Mouse (Mus musculus): Measurements from ENCODE around the gene Actl10. TPM values are rescaled to one million over a fixed set of nuclear protein-coding genes. Genes with fewer than 3 reads are reported as not detected.

Actl10 gene
- 0.13 and 0.35 TPM in 2 replicates for total RNA-seq (2012; rRNA removed)
- polyA plus RNA-seq (2012; ENCODE audit: insufficient read depth in 1 of 2, insufficient read length in 2 of 2, low read depth in 1 of 2, low replicate concordance in 2 of 2, missing spikeins in 1 of 2) = under 1 TPM in 1 of 2 experiments, not detected in 1; 0.79 TPM

GRCm38 (mm10) chr2:154551476-154551875 is at the start of gene Actl10:
Gene Actl10 (plus strand): TSS chr2:154551776.
- Histone ChIP-seq H3K79me2 (ENCODE audit: control insufficient read depth, insufficient read depth, low read length, poor library complexity) (no peaks in the 10 kb centered on the region), H3K9me3 (replicated peaks; ENCODE audit: insufficient read depth, low read length) (no peaks in the 10 kb centered on the region), H3K4me1 (ENCODE audit: control insufficient read depth in 1 of 2, insufficient read depth in 2 of 2, low read length in 2 of 2) (no peaks in the 10 kb centered on the region), H3K27ac (ENCODE audit: control insufficient read depth, low read depth, low read length) (no peak within 1 kb of the TSS), H3K36me3 (ENCODE audit: control insufficient read depth in 1 of 2, insufficient read depth in 2 of 2, low read length in 2 of 2) (no peaks in the 10 kb centered on the region; a peak in 1 of 4 replicates), H3K27me3 (ENCODE audit: control insufficient read depth in 1 of 2, insufficient read depth in 2 of 2, low read length in 2 of 2) (no peaks in the 10 kb centered on the region), H3K9ac (ENCODE audit: control insufficient read depth, low read depth, low read length, poor library complexity, severe bottlenecking) (no peak within 1 kb of the TSS), H3K4me3 (ENCODE audit: control insufficient read depth in 1 of 2, insufficient read depth in 1 of 2, low read depth in 2 of 2, low read length in 2 of 2) (no peak within 1 kb of the TSS)
- no peak for DNase-seq (ENCODE audit: low read depth, low spot score)
- no peak for TF ChIP-seq NELFE (IDR thresholded peaks at IDR 0.05; ENCODE audit: low read depth, low read length)

GRCm38 (mm10) chr2:154507076-154507475 is 44.5 kb upstream of the Actl10 start:
- H3K36me3 ChIP-seq (ENCODE audit: control insufficient read depth in 1 of 2, insufficient read depth in 2 of 2, low read length in 2 of 2) = peaks cover 0 to 12% of the 10 kb centered on the region in 2 experiments; a peak in 2 of 4 replicates

GRCm38 (mm10) chr2:154507566-154508283 is 43.9 kb upstream of the Actl10 start:
- H3K36me3 ChIP-seq (ENCODE audit: control insufficient read depth in 1 of 2, insufficient read depth in 2 of 2, low read length in 2 of 2) = peaks cover 0 to 12% of the 10 kb centered on the region in 2 experiments; a peak in 2 of 4 replicates
- H3K27me3 ChIP-seq (ENCODE audit: control insufficient read depth in 1 of 2, insufficient read depth in 2 of 2, low read length in 2 of 2) = no peaks in the 10 kb centered on the region
- H3K4me3 ChIP-seq (ENCODE audit: control insufficient read depth in 1 of 2, insufficient read depth in 1 of 2, low read depth in 2 of 2, low read length in 2 of 2) = no peak overlapping the region
- H3K79me2 ChIP-seq (ENCODE audit: control insufficient read depth, insufficient read depth, low read length, poor library complexity) = no peaks in the 10 kb centered on the region; the same call in 1 of the 2 replicates
- TF ChIP-seq SMC3 (IDR thresholded peaks at IDR 0.05; ENCODE audit: low read depth, low read length) = 0 out of 2 replicates have a peak, but pooled peaks have one; percentile 24
- TF ChIP-seq GATA1 (IDR thresholded peaks at IDR 0.05; ENCODE audit: low read depth, low read length) = no peak
- TF ChIP-seq CTCF (IDR thresholded peaks at IDR 0.05 in 2 of 3, conservative IDR thresholded peaks at IDR 0.05 in 1 of 3; ENCODE audit: control insufficient read depth in 1 of 3, insufficient read depth in 1 of 3, low read depth in 2 of 3, low read length in 3 of 3, poor library complexity in 1 of 3, severe bottlenecking in 1 of 3) = peak in 1 of 3 experiments; percentile 12; a peak in 1 of 6 replicates
- TF ChIP-seq MXI1 (IDR thresholded peaks at IDR 0.05; ENCODE audit: low read depth, low read length) = peak; percentile 38; the same call in 1 of the 2 replicates
- H3K4me1 ChIP-seq (ENCODE audit: control insufficient read depth in 1 of 2, insufficient read depth in 2 of 2, low read length in 2 of 2) = no peaks in the 10 kb centered on the region
- no peaks in the 10 kb centered on the region for H3K9me3 ChIP-seq (replicated peaks; ENCODE audit: insufficient read depth, low read length)
- no peak overlapping the region for H3K27ac ChIP-seq (ENCODE audit: control insufficient read depth, low read depth, low read length)
- H3K9ac ChIP-seq (ENCODE audit: control insufficient read depth, low read depth, low read length, poor library complexity, severe bottlenecking) = no peak overlapping the region
- DNase-seq (ENCODE audit: low read depth, low spot score) = peak; percentile 26

More at GRCm38 (mm10) chr2:154507076-154507475, 44.5 kb upstream of the Actl10 start:
- no peaks in the 10 kb centered on the region for H3K9me3 ChIP-seq (replicated peaks; ENCODE audit: insufficient read depth, low read length)
- no peak overlapping the region for H3K4me3 ChIP-seq (ENCODE audit: control insufficient read depth in 1 of 2, insufficient read depth in 1 of 2, low read depth in 2 of 2, low read length in 2 of 2)
- H3K27ac ChIP-seq (ENCODE audit: control insufficient read depth, low read depth, low read length) = no peak overlapping the region
- DNase-seq (ENCODE audit: low read depth, low spot score) = no peak
- no peaks in the 10 kb centered on the region for H3K27me3 ChIP-seq (ENCODE audit: control insufficient read depth in 1 of 2, insufficient read depth in 2 of 2, low read length in 2 of 2)
- H3K9ac ChIP-seq (ENCODE audit: control insufficient read depth, low read depth, low read length, poor library complexity, severe bottlenecking) = no peak overlapping the region
- H3K4me1 ChIP-seq (ENCODE audit: control insufficient read depth in 1 of 2, insufficient read depth in 2 of 2, low read length in 2 of 2) = no peaks in the 10 kb centered on the region
- no peak for TF ChIP-seq RAD21 (IDR thresholded peaks at IDR 0.05; ENCODE audit: low read depth, low read length)
- no peak for TF ChIP-seq TBP (IDR thresholded peaks at IDR 0.05; ENCODE audit: low read depth, low read length)
- no peak for TF ChIP-seq ZNF384 (IDR thresholded peaks at IDR 0.05; ENCODE audit: low read depth, low read length)
- TF ChIP-seq RCOR1 (IDR thresholded peaks at IDR 0.05; ENCODE audit: low read depth, low read length) = no peak
- TF ChIP-seq HCFC1 (IDR thresholded peaks at IDR 0.05; ENCODE audit: low read depth, low read length) = no peak
- TF ChIP-seq MYB (IDR thresholded peaks at IDR 0.05; ENCODE audit: low read depth, low read length) = no peak
- no peak for TF ChIP-seq GATA1 (IDR thresholded peaks at IDR 0.05; ENCODE audit: low read depth, low read length)
- no peak for TF ChIP-seq ZC3H11A (IDR thresholded peaks at IDR 0.05; ENCODE audit: low read depth, low read length)
- H3K79me2 ChIP-seq (ENCODE audit: control insufficient read depth, insufficient read depth, low read length, poor library complexity) = no peaks in the 10 kb centered on the region; the same call in 1 of the 2 replicates

All from MEL (cell line).